Mouse (Mus musculus): ENCODE data around the gene Dnmt3a. TPM values are rescaled to one million over a fixed set of nuclear protein-coding genes. Genes with fewer than 3 reads are reported as not detected.

Dnmt3a gene
- polyA plus RNA-seq, 1 experiment, result 14.7 TPM

- WGBS, result 14% methylated on average over 8 of the region's 8 CpGs
- H3K4me3 ChIP-seq (replicated peaks; ENCODE audit: extremely low read depth, low read depth, low read length), result no peak overlapping the region
- TF ChIP-seq POLR2A (IDR thresholded peaks at IDR 0.05; ENCODE audit: borderline replicate concordance, extremely low read depth, low read depth, low read length) (no peak), CTCF (IDR thresholded peaks at IDR 0.05; ENCODE audit: insufficient read depth, low read length) (no peak)
Observed at GRCm38 (mm10) chr12:3792248-3792647, 13.6 kb upstream of the Dnmt3a start.

GRCm38 (mm10) chr12:3795569-3795968 is 10.2 kb upstream of the Dnmt3a start:
- Histone ChIP-seq H3K4me3 (replicated peaks; ENCODE audit: extremely low read depth, low read depth, low read length) (no peak overlapping the region), H3K4me1 (ENCODE audit: control insufficient read depth, insufficient read depth, low read length) (no peaks in the 10 kb centered on the region)
- WGBS, result 24% methylated on average over 3 of the region's 4 CpGs
- DNase-seq, result no peak
- no peak for TF ChIP-seq CTCF (IDR thresholded peaks at IDR 0.05; ENCODE audit: insufficient read depth, low read length)
- TF ChIP-seq POLR2A (IDR thresholded peaks at IDR 0.05; ENCODE audit: borderline replicate concordance, extremely low read depth, low read depth, low read length), result no peak

More at GRCm38 (mm10) chr12:3792248-3792647, 13.6 kb upstream of the Dnmt3a start:
- H3K4me1 ChIP-seq (ENCODE audit: control insufficient read depth, insufficient read depth, low read length), result no peaks in the 10 kb centered on the region; the same call in 1 of the 2 replicates
- DNase-seq, result no peak

GRCm38 (mm10) chr12:3799551-3799950 is 6.3 kb upstream of the Dnmt3a start:
- 92% methylated on average over 1 of the region's 1 CpGs for WGBS
- Histone ChIP-seq H3K4me1 (ENCODE audit: control insufficient read depth, insufficient read depth, low read length) (no peaks in the 10 kb centered on the region), H3K4me3 (replicated peaks; ENCODE audit: extremely low read depth, low read depth, low read length) (no peak overlapping the region)
- no peak for DNase-seq
- TF ChIP-seq CTCF (IDR thresholded peaks at IDR 0.05; ENCODE audit: insufficient read depth, low read length) (no peak), POLR2A (IDR thresholded peaks at IDR 0.05; ENCODE audit: borderline replicate concordance, extremely low read depth, low read depth, low read length) (no peak)

DNA sequence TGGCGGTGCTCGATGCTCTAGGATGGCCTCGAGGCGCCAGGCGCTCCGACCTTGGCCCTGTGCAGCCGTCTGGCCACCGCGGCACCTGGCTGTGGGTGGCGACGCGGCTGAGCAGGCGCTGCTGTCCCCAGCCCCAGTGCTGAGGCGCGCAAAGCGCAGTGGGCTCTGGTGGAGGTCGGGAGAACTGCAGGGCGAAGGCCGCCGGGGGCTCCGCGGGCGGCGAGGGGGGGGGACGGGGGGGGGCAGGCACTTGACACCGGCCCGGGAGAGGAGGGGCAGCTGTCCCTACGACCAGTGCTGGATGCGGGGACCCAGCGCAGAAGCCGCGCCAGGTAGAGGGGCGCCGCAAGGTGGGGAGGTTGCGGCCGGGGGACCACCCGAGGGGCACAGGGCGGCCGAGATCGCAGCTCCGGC is 471 bp downstream of the Dnmt3a start:
- TF ChIP-seq CTCF (IDR thresholded peaks at IDR 0.05; ENCODE audit: insufficient read depth, low read length) (peak; percentile 59), POLR2A (IDR thresholded peaks at IDR 0.05; ENCODE audit: borderline replicate concordance, extremely low read depth, low read depth, low read length) (no peak)
- DNase-seq, result peak; percentile 73
- Histone ChIP-seq H3K4me3 (replicated peaks; ENCODE audit: extremely low read depth, low read depth, low read length) (peak overlapping the region; percentile 64), H3K4me1 (ENCODE audit: control insufficient read depth, insufficient read depth, low read length) (peaks cover 20% of the 10 kb centered on the region)
- 1% methylated on average over 29 of the region's 41 CpGs for WGBS

- TF ChIP-seq POLR2A (IDR thresholded peaks at IDR 0.05; ENCODE audit: borderline replicate concordance, extremely low read depth, low read depth, low read length) (no peak; the same call in 1 of the 2 replicates), CTCF (IDR thresholded peaks at IDR 0.05; ENCODE audit: insufficient read depth, low read length) (no peak)
- peak overlapping the region; percentile 64 for H3K4me3 ChIP-seq (replicated peaks; ENCODE audit: extremely low read depth, low read depth, low read length)
- peak; percentile 59 for DNase-seq
- H3K4me1 ChIP-seq (ENCODE audit: control insufficient read depth, insufficient read depth, low read length), result peaks cover 25% of the 10 kb centered on the region
- WGBS, result 1% methylated on average over 100 of the region's 141 CpGs
Observed at GRCm38 (mm10) chr12:3806703-3807547, 1.1 kb downstream of the Dnmt3a start.

DNA sequence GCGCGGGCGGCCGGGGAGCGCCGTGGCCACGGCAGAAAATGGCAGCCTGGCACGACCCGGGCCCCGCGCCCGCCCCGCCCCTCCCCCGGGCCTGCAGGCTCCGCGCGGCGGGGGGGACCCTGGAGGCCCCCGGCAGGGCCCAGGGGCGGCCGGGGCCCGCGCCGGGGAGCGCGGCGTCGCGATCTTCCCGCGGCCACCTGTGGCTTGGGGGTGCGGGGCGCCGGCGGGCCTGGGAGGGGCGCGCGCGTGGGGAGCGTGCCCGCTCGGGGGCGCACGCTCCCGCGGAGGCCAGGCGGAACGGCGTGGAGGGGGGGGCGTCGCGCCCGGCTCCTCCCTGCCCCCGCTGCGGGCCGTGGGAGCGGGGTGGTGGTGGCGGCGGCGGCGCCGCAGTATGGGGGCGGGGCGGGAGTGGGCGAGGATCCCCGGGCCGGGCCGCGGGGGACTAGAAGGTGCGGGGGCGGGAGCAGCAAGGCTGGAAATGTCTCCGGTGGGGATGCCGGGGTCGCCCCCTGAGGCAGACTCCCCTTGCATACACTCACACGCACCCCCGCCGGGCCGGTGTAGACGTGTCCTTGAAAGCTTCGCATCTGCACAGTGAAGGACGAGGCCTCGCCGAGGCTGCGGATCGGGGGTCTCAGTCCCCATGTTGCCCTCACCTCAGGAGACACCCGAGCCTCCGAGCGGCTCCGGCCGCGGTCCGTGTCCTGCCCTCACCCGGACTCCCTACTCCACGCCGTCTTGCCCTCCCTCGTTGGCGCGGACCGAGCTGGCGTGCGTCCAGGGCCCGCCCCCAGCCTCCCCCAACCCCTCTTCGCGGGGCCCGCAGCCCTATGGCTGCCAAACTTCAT is 2.0 kb downstream of the Dnmt3a start:
- WGBS, result 2% methylated on average over 67 of the region's 105 CpGs
- TF ChIP-seq POLR2A (IDR thresholded peaks at IDR 0.05; ENCODE audit: borderline replicate concordance, extremely low read depth, low read depth, low read length) (no peak), CTCF (IDR thresholded peaks at IDR 0.05; ENCODE audit: insufficient read depth, low read length) (no peak)

DNA sequence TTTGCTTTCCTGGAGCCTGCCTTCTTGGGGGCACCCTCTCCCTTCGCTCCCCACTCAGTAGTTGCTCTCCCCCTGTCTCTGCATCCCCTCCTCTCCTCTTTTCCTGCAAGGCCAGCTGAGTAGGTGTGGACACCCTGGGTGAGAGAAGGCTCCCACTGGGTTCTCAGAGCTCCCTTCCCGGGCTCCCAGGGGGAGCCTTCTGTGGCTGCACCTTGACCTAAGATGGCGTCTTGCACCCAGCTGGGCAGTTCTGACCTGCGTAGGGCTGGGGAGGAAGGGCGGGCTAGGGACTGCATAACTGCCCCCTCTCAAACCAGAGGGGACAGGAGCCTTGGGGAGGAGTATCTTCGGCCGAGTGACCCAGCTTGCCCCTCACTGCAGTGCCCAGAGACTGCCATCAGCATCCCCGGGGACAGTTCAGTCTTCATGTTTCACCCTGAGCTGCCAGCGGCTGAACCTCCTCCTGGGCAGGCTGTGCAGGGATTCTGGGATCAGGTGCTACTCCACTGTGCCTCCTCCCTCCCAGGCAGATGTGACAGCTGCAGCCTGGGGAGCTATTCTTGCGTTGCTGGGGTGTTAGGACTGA is 2.7 kb downstream of the Dnmt3a start:
- Histone ChIP-seq H3K4me1 (ENCODE audit: control insufficient read depth, insufficient read depth, low read length) (peaks cover 29% of the 10 kb centered on the region), H3K4me3 (replicated peaks; ENCODE audit: extremely low read depth, low read depth, low read length) (peak overlapping the region; percentile 64)
- peak; percentile 51 for DNase-seq
- TF ChIP-seq CTCF (IDR thresholded peaks at IDR 0.05; ENCODE audit: insufficient read depth, low read length) (no peak), POLR2A (IDR thresholded peaks at IDR 0.05; ENCODE audit: borderline replicate concordance, extremely low read depth, low read depth, low read length) (no peak)
- WGBS, result 13% methylated on average over 10 of the region's 10 CpGs

More for the DNA sequence above, 2.0 kb downstream of the Dnmt3a start:
- peak overlapping the region; percentile 64 for H3K4me3 ChIP-seq (replicated peaks; ENCODE audit: extremely low read depth, low read depth, low read length)
- DNase-seq, result peak; percentile 62
- H3K4me1 ChIP-seq (ENCODE audit: control insufficient read depth, insufficient read depth, low read length), result peaks cover 29% of the 10 kb centered on the region

DNA sequence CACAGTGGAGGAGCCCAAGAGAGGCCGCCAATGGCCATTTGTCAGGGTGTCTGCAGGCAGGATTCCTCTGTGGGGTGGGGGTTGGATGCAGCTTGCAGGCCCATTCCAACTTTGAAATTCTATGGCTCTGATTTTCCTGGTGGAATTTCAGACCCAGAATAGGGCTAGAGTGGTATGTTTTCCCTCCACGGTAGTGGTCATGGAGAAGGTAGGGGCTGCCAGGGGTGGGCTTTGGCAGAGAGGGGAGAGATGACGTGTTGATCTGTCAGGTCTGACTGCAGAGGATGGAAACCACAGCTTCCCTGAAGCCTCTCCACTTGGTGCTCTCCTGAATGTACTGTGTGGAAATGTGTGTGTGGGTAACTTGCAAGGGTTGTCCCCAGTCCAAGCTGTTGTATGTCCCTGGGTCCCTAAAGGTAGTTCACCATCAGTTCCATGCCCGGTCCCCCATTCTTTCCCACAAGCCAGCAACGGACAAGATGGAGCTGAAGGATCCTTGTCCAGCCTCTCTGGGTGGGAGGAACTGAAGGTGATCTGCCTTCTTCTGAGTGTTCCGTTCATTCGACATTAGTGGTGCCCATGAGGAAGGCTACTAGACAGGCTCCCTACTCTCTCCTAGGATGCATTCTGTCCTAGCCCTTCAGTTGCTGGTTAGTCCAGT is 3.8 kb downstream of the Dnmt3a start:
- H3K4me3 ChIP-seq (replicated peaks; ENCODE audit: extremely low read depth, low read depth, low read length), result no peak overlapping the region
- TF ChIP-seq CTCF (IDR thresholded peaks at IDR 0.05; ENCODE audit: insufficient read depth, low read length), result no peak
- no peak for TF ChIP-seq POLR2A (IDR thresholded peaks at IDR 0.05; ENCODE audit: borderline replicate concordance, extremely low read depth, low read depth, low read length)
- H3K4me1 ChIP-seq (ENCODE audit: control insufficient read depth, insufficient read depth, low read length), result peaks cover 29% of the 10 kb centered on the region
- WGBS, result 54% methylated on average over 7 of the region's 7 CpGs
- DNase-seq, result no peak

- WGBS, result 23% methylated on average over 4 of the region's 4 CpGs
- DNase-seq, result no peak
- H3K4me3 ChIP-seq (replicated peaks; ENCODE audit: extremely low read depth, low read depth, low read length), result no peak overlapping the region
- TF ChIP-seq CTCF (IDR thresholded peaks at IDR 0.05; ENCODE audit: insufficient read depth, low read length), result no peak
- peaks cover 34% of the 10 kb centered on the region for H3K4me1 ChIP-seq (ENCODE audit: control insufficient read depth, insufficient read depth, low read length)
Observed at GRCm38 (mm10) chr12:3810455-3810854, 4.6 kb downstream of the Dnmt3a start.

Data from lung, adult 2 months (tissue).